Comparison of ENCODE assay signal across 9 mouse cellular contexts in the genomic region with DNA sequence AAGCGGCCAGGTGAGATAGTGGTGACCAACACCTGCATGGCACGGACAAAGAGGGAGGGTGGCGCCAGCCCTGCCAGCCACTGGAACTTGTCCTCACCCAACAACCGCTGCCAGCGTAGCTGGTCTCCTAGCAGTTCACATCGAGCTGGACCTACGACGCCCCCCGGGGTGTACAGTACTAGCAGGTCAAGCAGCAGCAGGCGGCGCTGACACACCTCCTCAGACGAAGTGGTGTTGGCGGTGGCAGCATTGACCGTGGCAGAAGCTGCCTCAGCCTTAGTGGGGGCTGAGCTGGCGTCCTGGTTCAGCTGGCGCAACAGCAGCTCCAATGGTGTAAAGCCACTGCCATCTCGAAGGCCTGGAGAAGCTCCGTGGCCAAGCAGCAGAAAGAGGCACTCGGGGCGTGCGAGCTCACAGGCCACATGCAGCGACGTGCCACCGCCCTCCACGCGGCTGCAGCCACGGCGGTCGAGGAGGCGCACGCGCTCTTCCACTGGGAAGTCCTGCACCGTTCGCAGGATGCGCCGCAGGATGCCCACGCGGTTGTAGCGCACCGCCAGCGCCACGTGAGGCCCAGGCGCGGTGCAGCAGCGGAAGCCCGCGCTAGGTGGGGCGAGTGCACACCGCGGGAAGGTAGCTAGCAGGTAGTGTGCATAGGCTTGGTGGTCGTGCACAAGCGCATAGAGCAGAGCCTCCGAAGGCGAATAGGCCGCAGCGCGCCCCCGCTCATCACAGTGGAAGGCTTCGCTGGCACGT. TPM values are rescaled to one million over a fixed set of nuclear protein-coding genes. Genes with fewer than 3 reads are reported as not detected.
DNase-seq lines count a peak whose midpoint lies in the region; ATAC-seq lines count a peak whose summit lies in the region.
"Had no signal": no experiment of that assay in that cellular context is flagged by ENCODE, and none has a peak within 500 bp of the region (broad histone marks: within the 10 kb centered on the region; RNA-seq: fewer than 3 reads in every experiment).

No protein-coding gene starts in this region.

- H3K27me3 ChIP-seq in forebrain, embryonic 10.5 days (ENCODE audit: poor library complexity, severe bottlenecking) = peaks cover 19% of the 10 kb centered on the region
- no peaks in the 10 kb centered on the region for H3K27me3 ChIP-seq in forebrain, embryonic 14.5 days (replicated peaks; ENCODE audit: control insufficient read depth, insufficient read depth, low read length)
- H3K27me3 ChIP-seq in midbrain, embryonic 10.5 days (ENCODE audit: low read depth, poor library complexity, severe bottlenecking) = peaks cover 8% of the 10 kb centered on the region
- H3K27me3 ChIP-seq in midbrain, embryonic 15.5 days (replicated peaks) = no peaks in the 10 kb centered on the region
- H3K27me3 ChIP-seq in heart, embryonic 14.5 days (ENCODE audit: control insufficient read depth, insufficient read depth, low read length) = no peaks in the 10 kb centered on the region

- H3K36me3 ChIP-seq in forebrain, embryonic 10.5 days (replicated peaks) = peaks cover 56% of the 10 kb centered on the region
- 0 out of 2 replicates have a peak, but pooled peaks cover 20% of the 10 kb centered on the region for H3K36me3 ChIP-seq in forebrain, embryonic 14.5 days (ENCODE audit: control insufficient read depth, insufficient read depth, low read length)
- peaks cover 55% of the 10 kb centered on the region for H3K36me3 ChIP-seq in midbrain, embryonic 10.5 days
- no peaks in the 10 kb centered on the region; the same call in 1 of the 2 replicates for H3K36me3 ChIP-seq in midbrain, embryonic 15.5 days (replicated peaks)
- H3K36me3 ChIP-seq in heart, embryonic 14.5 days (ENCODE audit: control insufficient read depth, insufficient read depth, low read length) = peaks cover 48% of the 10 kb centered on the region

- WGBS in forebrain, embryonic 10.5 days = 93% methylated on average over 60 of the region's 60 CpGs
- WGBS in forebrain, embryonic 14.5 days = 95% methylated on average over 60 of the region's 60 CpGs
- whole genome bisulfite sequencing in midbrain, embryonic 10.5 days = 91% methylated on average over 60 of the region's 60 CpGs
- WGBS in midbrain, embryonic 15.5 days = 95% methylated on average over 60 of the region's 60 CpGs
- WGBS in heart, embryonic 14.5 days = 86% methylated on average over 60 of the region's 60 CpGs

- H3K9ac ChIP-seq in forebrain, embryonic 14.5 days (ENCODE audit: low read length) = no peak overlapping the region
- no peak overlapping the region for H3K9ac ChIP-seq in midbrain, embryonic 15.5 days
- H3K9ac ChIP-seq in heart, embryonic 14.5 days (ENCODE audit: low read length) = no peak overlapping the region

- H3K4me1 ChIP-seq in forebrain, embryonic 10.5 days = peaks cover 38% of the 10 kb centered on the region
- H3K4me1 ChIP-seq in forebrain, embryonic 14.5 days (ENCODE audit: control insufficient read depth, insufficient read depth, low read length) = peaks cover 7% of the 10 kb centered on the region; the same call in 1 of the 2 replicates
- H3K4me1 ChIP-seq in midbrain, embryonic 10.5 days = peaks cover 30% of the 10 kb centered on the region
- H3K4me1 ChIP-seq in midbrain, embryonic 15.5 days = peaks cover 12% of the 10 kb centered on the region
- H3K4me1 ChIP-seq in heart, embryonic 14.5 days (ENCODE audit: control insufficient read depth in 2 of 2, insufficient read depth in 2 of 2, low read length in 2 of 2) = peaks cover 8 to 11% of the 10 kb centered on the region in 2 experiments

- H3K4me2 ChIP-seq in forebrain, embryonic 14.5 days (ENCODE audit: low read length) = no peak overlapping the region
- H3K4me2 ChIP-seq in midbrain, embryonic 15.5 days = no peak overlapping the region
- H3K4me2 ChIP-seq in heart, embryonic 14.5 days (ENCODE audit: low read length) = 0 out of 2 replicates have a peak overlapping the region, but pooled peaks have one; percentile 0

- H3K9me3 ChIP-seq in forebrain, embryonic 10.5 days = no peaks in the 10 kb centered on the region; the same call in 1 of the 2 replicates
- no peaks in the 10 kb centered on the region for H3K9me3 ChIP-seq in forebrain, embryonic 14.5 days (replicated peaks; ENCODE audit: control insufficient read depth, low read length)
- H3K9me3 ChIP-seq in midbrain, embryonic 10.5 days (replicated peaks) = no peaks in the 10 kb centered on the region
- no peaks in the 10 kb centered on the region for H3K9me3 ChIP-seq in midbrain, embryonic 15.5 days
- H3K9me3 ChIP-seq in heart, embryonic 14.5 days (ENCODE audit: control insufficient read depth, low read length) = no peaks in the 10 kb centered on the region

- no peak for ATAC-seq in forebrain, embryonic 14.5 days
- no peak for ATAC-seq in midbrain, embryonic 15.5 days (replicated peaks)
- ATAC-seq in heart, embryonic 14.5 days (ENCODE audit: insufficient number of reproducible peaks, insufficient read depth, low FRiP score, low read depth) = no peak

- H3K27ac ChIP-seq in forebrain, embryonic 10.5 days = 0 out of 2 replicates have a peak overlapping the region, but pooled peaks have one; percentile 30
- no peak overlapping the region for H3K27ac ChIP-seq in forebrain, embryonic 14.5 days (ENCODE audit: low read depth, low read length)
- H3K27ac ChIP-seq in midbrain, embryonic 10.5 days (replicated peaks) = no peak overlapping the region
- H3K27ac ChIP-seq in midbrain, embryonic 15.5 days = no peak overlapping the region
- H3K27ac ChIP-seq in heart, embryonic 14.5 days (replicated peaks in 1 of 2; ENCODE audit: control insufficient read depth in 1 of 2, insufficient read depth in 1 of 2, low read depth in 2 of 2, low read length in 2 of 2) = no peak overlapping the region

- peak overlapping the region; percentile 93; the same call in 1 of the 2 replicates for H3K4me3 ChIP-seq in forebrain, embryonic 10.5 days
- no peak overlapping the region for H3K4me3 ChIP-seq in forebrain, embryonic 14.5 days (ENCODE audit: low read depth, low read length)
- H3K4me3 ChIP-seq in midbrain, embryonic 10.5 days = 0 out of 2 replicates have a peak overlapping the region, but pooled peaks have one; percentile 11
- no peak overlapping the region for H3K4me3 ChIP-seq in midbrain, embryonic 15.5 days
- no peak overlapping the region for H3K4me3 ChIP-seq in heart, embryonic 14.5 days (ENCODE audit: control insufficient read depth in 1 of 2, insufficient read depth in 1 of 2, low read depth in 1 of 2, low read length in 2 of 2)

- no peak for DNase-seq in forebrain, embryonic 10.5 days (ENCODE audit: extremely low spot score, low spot score)
- DNase-seq in forebrain, embryonic 14.5 days (ENCODE audit: low spot score) = no peak
- DNase-seq in midbrain, embryonic 10.5 days (ENCODE audit: low spot score) = no peak
- DNase-seq in embryo, embryonic 9.5 days (ENCODE audit: extremely low spot score) = no peak
- DNase-seq in thymus, postnatal 4 days = no peak
- DNase-seq: adrenal gland, postnatal 36 days; lung, adult 18-20 months had no signal

RNA-seq across cellular contexts. Expression of a gene that starts 2.1 kb away (rescaled TPM):
- 20.4 and 20.8 TPM in 2 replicates for polyA plus RNA-seq in forebrain, embryonic 10.5 days (2016; fragmentation: Nextera tagmentation; extraction: Ambion mirVana)
- polyA plus RNA-seq in forebrain, embryonic 14.5 days (2014; fragmentation: Nextera tagmentation; extraction: Ambion mirVana) = 6.0 and 7.2 TPM in 2 replicates
- polyA plus RNA-seq in midbrain, embryonic 10.5 days (2016; fragmentation: Nextera tagmentation; extraction: Ambion mirVana) = 16.5 and 19.4 TPM in 2 replicates
- polyA plus RNA-seq in midbrain, embryonic 15.5 days (2015; fragmentation: Nextera tagmentation; extraction: Ambion mirVana) = 8.0 and 8.3 TPM in 2 replicates
- polyA plus RNA-seq in heart, embryonic 14.5 days (2014; fragmentation: Nextera tagmentation; extraction: Ambion mirVana) = 10.8 TPM in 2 replicates

Comparison
In these comparisons a context has a peak if more than half of its experiments do, and no peak if none do; other contexts are left out.
1. H3K4me3 ChIP-seq: peak in forebrain, embryonic 10.5 days (single experiment) and midbrain, embryonic 10.5 days (single experiment); none in forebrain, embryonic 14.5 days (single experiment), midbrain, embryonic 15.5 days (single experiment) and heart, embryonic 14.5 days (0 of 2).